Comparison of ENCODE assay signal across 18 mouse cellular contexts in genomic region chr13:90454631-90455030, GRCm38 (mm10).
"Had no signal": no experiment of that assay in that cellular context is flagged by ENCODE, and none has a peak within 500 bp of the region (broad histone marks: within the 10 kb centered on the region; RNA-seq: fewer than 3 reads in every experiment).

No protein-coding gene starts in this region.

- H3K27ac ChIP-seq: midbrain, embryonic 10.5 days; midbrain, embryonic 12.5 days; neural tube, embryonic 13.5 days; neural tube, embryonic 15.5 days had no signal

- H3K4me3 ChIP-seq: midbrain, embryonic 10.5 days; midbrain, embryonic 12.5 days; myocyte; neural tube, embryonic 13.5 days; neural tube, embryonic 15.5 days had no signal

- H3K36me3 ChIP-seq: midbrain, embryonic 10.5 days; midbrain, embryonic 12.5 days; neural tube, embryonic 13.5 days; neural tube, embryonic 15.5 days had no signal

- H3K9ac ChIP-seq: lung, embryonic 14.5 days; midbrain, embryonic 12.5 days; neural tube, embryonic 13.5 days; neural tube, embryonic 15.5 days had no signal

- H3K4me1 ChIP-seq: midbrain, embryonic 10.5 days; midbrain, embryonic 12.5 days; neural tube, embryonic 13.5 days; neural tube, embryonic 15.5 days had no signal

- DNase-seq: lung, adult 18-20 months; lung, embryonic 14.5 days; lung, postnatal 10 days; lung, postnatal 4 days; midbrain, embryonic 14.5 days; retina, postnatal 1 day; right cerebral cortex, adult 18-20 months; right cerebral cortex, postnatal 25 days; right cerebral cortex, postnatal 4 days; spleen, adult 18-20 months; thymus, adult 18-20 months; thymus, postnatal 14 days; thymus, postnatal 36 days had no signal
